Mouse (Mus musculus): ENCODE measurements at regions not wholly inside any gene's neighbourhood (a gene's known extent, or its start where the extent isn't known, plus 50 kb on each side); places are given as distances from the start of the nearest gene placed in this dataset.

- DNase-seq (ENCODE audit: low spot score in 2 of 2) = no peak
Observed at GRCm38 (mm10) chr1:73456359-73457062, 440.8 kb upstream of the Tnp1 start.

GRCm38 (mm10) chr1:73444216-73444890, 428.6 kb upstream of the Tnp1 start:
- DNase-seq (ENCODE audit: low spot score in 2 of 2) = no peak

- DNase-seq (ENCODE audit: low spot score in 2 of 2) = no peak
Observed at GRCm38 (mm10) chr1:73438385-73438784, 422.7 kb upstream of the Tnp1 start.

- no peak for DNase-seq (ENCODE audit: low spot score in 2 of 2)
Observed at GRCm38 (mm10) chr1:73428101-73428500, 412.4 kb upstream of the Tnp1 start.

- no peak for DNase-seq (ENCODE audit: low spot score in 2 of 2)
Observed at GRCm38 (mm10) chr1:73425049-73425448, 409.3 kb upstream of the Tnp1 start.

GRCm38 (mm10) chr1:73418196-73418595, 402.5 kb upstream of the Tnp1 start:
- DNase-seq (ENCODE audit: low spot score in 2 of 2) = no peak

GRCm38 (mm10) chr1:73411452-73411851, 395.7 kb upstream of the Tnp1 start:
- DNase-seq (ENCODE audit: low spot score in 2 of 2) = no peak

- no peak for DNase-seq (ENCODE audit: low spot score in 2 of 2)
Observed at GRCm38 (mm10) chr1:73399178-73399577, 383.5 kb upstream of the Tnp1 start.

GRCm38 (mm10) chr1:73395034-73395433, 379.3 kb upstream of the Tnp1 start:
- no peak for DNase-seq (ENCODE audit: low spot score in 2 of 2)

GRCm38 (mm10) chr1:73394466-73394865, 378.8 kb upstream of the Tnp1 start:
- DNase-seq (ENCODE audit: low spot score in 2 of 2) = no peak

GRCm38 (mm10) chr1:73392077-73392476, 376.4 kb upstream of the Tnp1 start:
- no peak for DNase-seq (ENCODE audit: low spot score in 2 of 2)

- no peak for DNase-seq (ENCODE audit: low spot score in 2 of 2)
Observed at GRCm38 (mm10) chr1:73389976-73390375, 374.3 kb upstream of the Tnp1 start.

- no peak for DNase-seq (ENCODE audit: low spot score in 2 of 2)
Observed at GRCm38 (mm10) chr1:73389174-73389573, 373.5 kb upstream of the Tnp1 start.

- DNase-seq (ENCODE audit: low spot score in 2 of 2) = no peak
Observed at GRCm38 (mm10) chr1:73381578-73381977, 365.9 kb upstream of the Tnp1 start.

- DNase-seq (ENCODE audit: low spot score in 2 of 2) = no peak
Observed at GRCm38 (mm10) chr1:73374531-73375375, 359.0 kb upstream of the Tnp1 start.

GRCm38 (mm10) chr1:73368222-73368621, 352.5 kb upstream of the Tnp1 start:
- no peak for DNase-seq (ENCODE audit: low spot score in 2 of 2)

- DNase-seq (ENCODE audit: low spot score in 2 of 2) = no peak
Observed at GRCm38 (mm10) chr1:73365842-73366241, 350.1 kb upstream of the Tnp1 start.

- no peak for DNase-seq (ENCODE audit: low spot score in 2 of 2)
Observed at GRCm38 (mm10) chr1:73364300-73364683, 348.6 kb upstream of the Tnp1 start.

GRCm38 (mm10) chr1:73363549-73364299, 348.0 kb upstream of the Tnp1 start:
- no peak for DNase-seq (ENCODE audit: low spot score in 2 of 2)

- no peak for DNase-seq (ENCODE audit: low spot score in 2 of 2)
Observed at GRCm38 (mm10) chr1:73362122-73362521, 346.4 kb upstream of the Tnp1 start.

- DNase-seq (ENCODE audit: low spot score in 2 of 2) = no peak
Observed at GRCm38 (mm10) chr1:73361300-73361699, 345.6 kb upstream of the Tnp1 start.

GRCm38 (mm10) chr1:73354447-73354846, 338.7 kb upstream of the Tnp1 start:
- DNase-seq (ENCODE audit: low spot score in 2 of 2) = no peak
